Mouse (Mus musculus): ENCODE results near the gene Bend7.

DNA sequence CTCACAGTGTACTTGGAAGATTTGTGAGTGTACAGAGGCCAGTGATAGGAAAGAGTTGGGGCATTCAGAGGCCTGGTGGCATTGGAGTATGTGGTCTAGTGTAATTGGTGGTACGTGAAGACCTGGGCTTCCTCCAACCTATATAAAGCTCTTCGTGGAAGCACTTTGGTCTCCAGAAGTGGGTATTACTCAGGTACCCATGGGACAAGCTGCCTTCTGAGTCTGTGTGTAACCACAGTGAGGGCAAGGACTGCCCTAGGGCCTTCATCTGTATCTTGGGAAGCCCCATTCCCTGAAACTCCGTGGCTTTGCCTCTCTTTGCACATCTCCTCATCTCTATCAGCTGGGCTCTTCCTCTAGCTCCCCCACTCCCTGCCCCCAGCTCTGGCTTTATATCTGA is 64.0 kb downstream of the Bend7 start:
- TF ChIP-seq CTCF (conservative IDR thresholded peaks at IDR 0.05; ENCODE audit: insufficient read depth, insufficient read length, low read depth, low read length) (no peak), POLR2A (IDR thresholded peaks at IDR 0.05; ENCODE audit: low read depth, low read length) (no peak)
